Mouse (Mus musculus) megakaryocyte, embryonic 14.5 days (primary cell): ENCODE measurements around the gene Zfp292.

Experiments
- FLI1 ChIP-seq: IDR thresholded peaks from 2 replicates; pipeline ENCODE4 v1.6.1; 2012; ENCODE audit warnings: low read length, inconsistent platforms, mixed read lengths
- GATA1 ChIP-seq: IDR thresholded peaks from 3 replicates; pipeline ENCODE4 v1.6.1; 2012; ENCODE audit warnings: mixed read lengths, low read length, inconsistent platforms, borderline replicate concordance

- TF ChIP-seq GATA1 (no peak), FLI1 (no peak)
Observed at GRCm38 (mm10) chr4:34893479-34893878, 10.7 kb upstream of the Zfp292 start, which contains the start of gene Cga.
